In the genomic region with DNA sequence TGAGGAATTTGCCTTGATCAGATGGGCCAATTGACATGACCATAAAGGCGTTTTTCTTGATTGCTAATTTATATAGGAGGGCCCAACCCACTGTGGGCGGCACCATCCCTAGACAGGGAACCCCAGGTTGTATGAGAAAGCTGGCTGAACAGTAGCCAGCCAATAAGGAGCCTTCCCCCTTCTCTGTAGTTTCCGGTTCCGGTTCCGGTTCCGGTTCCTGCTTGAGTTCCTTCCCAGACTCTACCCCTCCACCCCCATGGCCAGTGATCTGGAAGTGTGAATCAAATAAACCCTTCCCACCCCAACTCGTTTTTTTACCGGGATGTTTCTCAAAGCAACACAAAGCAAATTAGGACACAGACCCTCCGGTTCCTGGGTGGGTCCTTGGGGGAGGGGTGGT, we compare ENCODE assay signal across 27 mouse cellular contexts. TPM values are rescaled to one million over a fixed set of nuclear protein-coding genes. Genes with fewer than 3 reads are reported as not detected.
DNase-seq lines count a peak whose midpoint lies in the region; TF ChIP-seq lines count a peak whose summit lies in the region.
"Had no signal": no experiment of that assay in that cellular context is flagged by ENCODE, and none has a peak within 500 bp of the region (broad histone marks: within the 10 kb centered on the region; RNA-seq: fewer than 3 reads in every experiment).

No protein-coding gene starts in this region.

- H3K27me3 ChIP-seq in heart, embryonic 10.5 days (ENCODE audit: insufficient read depth, poor library complexity, severe bottlenecking) = peaks cover 76% of the 10 kb centered on the region
- H3K27me3 ChIP-seq in testis, adult 2 months (ENCODE audit: control insufficient read depth, insufficient read depth, low read length) = no peaks in the 10 kb centered on the region

- no peaks in the 10 kb centered on the region for H3K36me3 ChIP-seq in heart, embryonic 10.5 days
- H3K36me3 ChIP-seq in testis, adult 2 months (ENCODE audit: control insufficient read depth, insufficient read depth, low read length) = no peaks in the 10 kb centered on the region
- H3K36me3 ChIP-seq: embryonic facial prominence, embryonic 13.5 days; embryonic facial prominence, embryonic 15.5 days; forebrain, embryonic 10.5 days; forebrain, embryonic 12.5 days had no signal

- DNase-seq in heart, embryonic 10.5 days (ENCODE audit: low spot score) = no peak
- DNase-seq in heart, postnatal 14 days = no peak
- no peak for DNase-seq in testis, postnatal 14 days (ENCODE audit: low spot score)
- DNase-seq in ZHBTc4 (ENCODE audit: low read depth, low spot score) = peak; percentile 54
- DNase-seq in ovary, adult 18-20 months (ENCODE audit: low spot score) = no peak
- no peak for DNase-seq in urinary bladder, adult 2 months (ENCODE audit: low spot score)
- DNase-seq: adrenal gland, adult 2 months; adrenal gland, postnatal 10 days; adrenal gland, postnatal 25 days; B cell, adult 2 months; cerebellum, adult 11 months; cerebellum, adult 18-20 months; cerebellum, adult 9-10 months; cerebellum, postnatal 10 days; cerebellum, postnatal 25 days had no signal

- H3K4me1 ChIP-seq in heart, embryonic 10.5 days = peaks cover 47% of the 10 kb centered on the region
- peaks cover 14% of the 10 kb centered on the region for H3K4me1 ChIP-seq in testis, adult 2 months (ENCODE audit: control insufficient read depth, insufficient read depth, low read length)

- intact Hi-C loops in heart, postnatal 14 days (cut with DNase I) = no loop called here

- WGBS in heart, embryonic 10.5 days = 77% methylated on average over 9 of the region's 9 CpGs

- 0 out of 2 replicates have a peak overlapping the region, but pooled peaks have one; percentile 33 for H3K27ac ChIP-seq in heart, embryonic 10.5 days
- no peak overlapping the region for H3K27ac ChIP-seq in testis, adult 2 months (ENCODE audit: control insufficient read depth, insufficient read depth, low read depth, low read length)
- H3K27ac ChIP-seq: embryonic facial prominence, embryonic 13.5 days; embryonic facial prominence, embryonic 15.5 days; forebrain, embryonic 12.5 days had no signal

- TF ChIP-seq CTCF in testis, adult 2 months (IDR thresholded peaks at IDR 0.05; ENCODE audit: control insufficient read depth, insufficient read depth, insufficient replicate concordance, low read depth, low read length) = no peak

- no peak overlapping the region for H3K4me3 ChIP-seq in heart, embryonic 10.5 days
- H3K4me3 ChIP-seq in testis, adult 2 months (ENCODE audit: control insufficient read depth, low read depth, low read length) = peak overlapping the region; percentile 10; the same call in 1 of the 2 replicates
- H3K4me3 ChIP-seq: embryonic facial prominence, embryonic 13.5 days; embryonic facial prominence, embryonic 15.5 days; erythroblast, embryonic 14.5 days; forebrain, embryonic 10.5 days; forebrain, embryonic 12.5 days had no signal

- no peak for TF ChIP-seq POLR2A in testis, adult 2 months (IDR thresholded peaks at IDR 0.05; ENCODE audit: control insufficient read depth, low read depth, low read length)

- no peaks in the 10 kb centered on the region for H3K9me3 ChIP-seq in heart, embryonic 10.5 days
- H3K9me3 ChIP-seq: embryonic facial prominence, embryonic 13.5 days; embryonic facial prominence, embryonic 15.5 days; forebrain, embryonic 10.5 days; forebrain, embryonic 12.5 days had no signal

RNA-seq across cellular contexts. Expression of a gene that starts 3.2 kb away (rescaled TPM):
- polyA plus RNA-seq in heart, embryonic 10.5 days (2016; fragmentation: Nextera tagmentation; extraction: Ambion mirVana) = not detected in 2 replicates
- under 1 TPM; 0.10 to 0.33 TPM for total RNA-seq in heart, postnatal 14 days (2021)
- polyA plus RNA-seq in testis, adult 2 months (2012; rRNA removed) = 12.3 and 13.3 TPM in 2 replicates
- 3.5 and 6.6 TPM in 2 replicates for polyA plus RNA-seq in urinary bladder, adult 2 months (2012; rRNA removed)
- total RNA-seq: CH12.LX, MEL had no signal
- polyA plus RNA-seq: CD4-positive, CD25-positive, alpha-beta regulatory T cell, adult 4 months; embryonic facial prominence, embryonic 11.5 days; erythroblast, embryonic 14.5 days; forebrain, embryonic 16.5 days had no signal

RNA-seq across cellular contexts. Expression of a gene that starts 19.7 kb away (rescaled TPM):
- polyA plus RNA-seq in heart, embryonic 10.5 days (2016; fragmentation: Nextera tagmentation; extraction: Ambion mirVana) = 0.14 TPM in 1 of 2 replicates, not detected in the other
- total RNA-seq in heart, postnatal 14 days (2021) = not detected
- 48.7 and 54.3 TPM in 2 replicates for polyA plus RNA-seq in testis, adult 2 months (2012; rRNA removed)
- polyA plus RNA-seq in urinary bladder, adult 2 months (2012; rRNA removed) = not detected in 2 replicates
- total RNA-seq: adrenal gland, adult 2 months; adrenal gland, postnatal 10 days; adrenal gland, postnatal 25 days; adrenal gland, postnatal 4 days; CH12.LX; MEL had no signal
- polyA plus RNA-seq: adrenal gland, adult 2 months; CD4-positive, CD25-positive, alpha-beta regulatory T cell, adult 4 months; embryonic facial prominence, embryonic 13.5 days; erythroblast, embryonic 14.5 days; forebrain, embryonic 16.5 days had no signal

RNA-seq across cellular contexts. Expression of a gene that starts 27.2 kb away (rescaled TPM):
- 9.9 and 11.2 TPM in 2 replicates for polyA plus RNA-seq in heart, embryonic 10.5 days (2016; fragmentation: Nextera tagmentation; extraction: Ambion mirVana)
- 1 to 10 TPM; 4.0 to 4.2 TPM for total RNA-seq in heart, postnatal 14 days (2021)
- 6.3 and 6.9 TPM in 2 replicates for polyA plus RNA-seq in testis, adult 2 months (2012; rRNA removed)
- 11.1 and 14.5 TPM in 2 replicates for polyA plus RNA-seq in urinary bladder, adult 2 months (2012; rRNA removed)

RNA-seq across cellular contexts. Expression of a gene that starts 33.9 kb away (rescaled TPM):
- 1.3 and 1.6 TPM in 2 replicates for polyA plus RNA-seq in heart, embryonic 10.5 days (2016; fragmentation: Nextera tagmentation; extraction: Ambion mirVana)
- total RNA-seq in heart, postnatal 14 days (2021) = 10 to 100 TPM; 48.2 to 51.1 TPM
- polyA plus RNA-seq in testis, adult 2 months (2012; rRNA removed) = 25.8 and 26.9 TPM in 2 replicates
- polyA plus RNA-seq in urinary bladder, adult 2 months (2012; rRNA removed) = 147 and 168 TPM in 2 replicates
- total RNA-seq: CH12.LX, MEL had no signal
- polyA plus RNA-seq: CD4-positive, CD25-positive, alpha-beta regulatory T cell, adult 4 months; erythroblast, embryonic 14.5 days had no signal

RNA-seq across cellular contexts. Expression of a gene that starts 57.2 kb away (rescaled TPM):
- 0.11 and 0.31 TPM in 2 replicates for polyA plus RNA-seq in heart, embryonic 10.5 days (2016; fragmentation: Nextera tagmentation; extraction: Ambion mirVana)
- total RNA-seq in heart, postnatal 14 days (2021) = under 1 TPM in 1 of 2 experiments, not detected in 1; 0.12 TPM
- polyA plus RNA-seq in testis, adult 2 months (2012; rRNA removed) = 577 and 660 TPM in 2 replicates
- 0.07 TPM in 2 replicates for polyA plus RNA-seq in urinary bladder, adult 2 months (2012; rRNA removed)
- total RNA-seq: adrenal gland, postnatal 10 days had no signal
- polyA plus RNA-seq: adrenal gland, adult 2 months; CD4-positive, CD25-positive, alpha-beta regulatory T cell, adult 4 months; embryonic facial prominence, embryonic 11.5 days; erythroblast, embryonic 14.5 days had no signal

Comparison
In these comparisons a context has a peak if more than half of its experiments do, and no peak if none do; other contexts are left out.
1. RNA of a gene that starts 19.7 kb away (polyA plus RNA-seq): 48.7 to 54.3 TPM in testis, adult 2 months; not detected in urinary bladder, adult 2 months and 0.14 TPM in heart, embryonic 10.5 days; every median in the first group is over 10 times any median in the second.